Mouse (Mus musculus) cerebellum, adult 2 months (tissue): ENCODE results near the gene Trim61.

Experiments used
- CTCF ChIP-seq: fragments of 200-500 bp; IDR thresholded peaks from 2 replicates; pipeline ENCODE4 v1.5.1; 2011; ENCODE audit warnings: low read depth, mild to moderate bottlenecking, control low read depth, low read length, moderate library complexity, borderline replicate concordance; ENCODE audit not compliant: insufficient read depth
- POLR2A ChIP-seq: fragments of 200-500 bp; IDR thresholded peaks from 2 replicates; pipeline ENCODE4 v1.6.1; 2011; ENCODE audit warnings: low read length, control low read depth, borderline replicate concordance; ENCODE audit not compliant: insufficient read depth

- TF ChIP-seq CTCF = no peak
- TF ChIP-seq POLR2A = no peak
Measured at GRCm38 (mm10) chr8:64987731-64988130, 30.6 kb downstream of the Trim61 start, which contains the start of gene Trim75.
